Mouse (Mus musculus) ES-Bruce4 (cell line): Measurements from ENCODE around the gene Dock11.

ENCODE experiments used
- CTCF ChIP-seq: IDR thresholded peaks from one replicate; pipeline ENCODE4 v1.8.1; 2011; ENCODE audit warnings: low read depth, low read length
- EP300 ChIP-seq: IDR thresholded peaks from 2 replicates; pipeline ENCODE4 v1.6.1; 2011; ENCODE audit warnings: low read depth, low read length; ENCODE audit not compliant: insufficient read depth
- POLR2A ChIP-seq: IDR thresholded peaks from one replicate; pipeline ENCODE4 v1.8.1; 2011; ENCODE audit warnings: low read length; ENCODE audit not compliant: insufficient read depth

- TF ChIP-seq CTCF (no peak), POLR2A (no peak), EP300 (no peak)
These were observed 41.7 kb downstream of the Dock11 start for GRCm38 (mm10) chrX:35930094-35930933.
